Mouse (Mus musculus): ENCODE measurements around the gene Gk2.

DNA sequence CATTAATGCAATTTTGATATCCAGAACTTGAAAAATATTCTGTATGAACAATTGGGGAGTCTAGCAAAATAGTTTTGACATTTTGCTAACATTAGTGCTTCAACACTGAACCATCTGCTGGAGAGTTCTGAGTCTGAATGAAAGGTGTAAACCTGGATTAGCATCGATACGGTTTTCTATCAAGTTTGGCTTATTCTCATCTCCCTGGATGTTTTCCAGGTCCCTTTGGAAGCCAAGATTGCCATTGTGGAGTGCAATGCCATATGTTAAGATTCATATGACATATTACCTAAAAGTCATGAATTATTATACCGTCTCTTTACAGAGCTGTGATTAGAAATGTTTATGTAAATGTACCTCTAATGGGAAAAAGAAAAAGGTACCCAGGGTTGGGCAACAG lies 43.1 kb downstream of the Gk2 start:
- no peak for TF ChIP-seq GATA1 (IDR thresholded peaks at IDR 0.05; ENCODE audit: low read length)
- TF ChIP-seq TAL1 (IDR thresholded peaks at IDR 0.05; ENCODE audit: low read length): no peak

All from erythroblast, embryonic 14.5 days (primary cell).